Mouse (Mus musculus) hindbrain, embryonic 10.5 days (tissue): ENCODE measurements around the gene Gm28539. TPM values are rescaled to one million over a fixed set of nuclear protein-coding genes. Genes with fewer than 3 reads are reported as not detected.
A peak's percentile ranks its signal among the peaks of the same experiment; 100 is the strongest.

Experiments
- DNase-seq: peaks from one replicate; pipeline ENCODE4 v3.0.0-alpha.2; 2017; ENCODE audit warnings: low spot score
- H3K27ac ChIP-seq: fragments of 300-500 bp; sonication (generic); 2 replicates; pipeline ENCODE4 v1.5.1; 2016; ENCODE audit warnings: mild to moderate bottlenecking, moderate library complexity
- H3K27me3 ChIP-seq: fragments of 300-500 bp; sonication (generic); 2 replicates; pipeline ENCODE4 v1.6.1; 2016; ENCODE audit warnings: mild to moderate bottlenecking; ENCODE audit not compliant: poor library complexity, insufficient read depth, severe bottlenecking
- H3K36me3 ChIP-seq: fragments of 300-500 bp; sonication (generic); 2 replicates; pipeline ENCODE4 v1.6.1; 2016; ENCODE audit warnings: mild to moderate bottlenecking, moderate library complexity
- H3K4me1 ChIP-seq: fragments of 300-500 bp; sonication (generic); replicated peaks from 2 replicates; pipeline ENCODE4 v1.6.1; 2016; ENCODE audit warnings: mild to moderate bottlenecking
- H3K4me3 ChIP-seq: fragments of 300-500 bp; sonication (generic); 2 replicates; pipeline ENCODE4 v1.5.1; 2016; ENCODE audit warnings: mild to moderate bottlenecking, moderate library complexity
- H3K9me3 ChIP-seq: fragments of 300-500 bp; sonication (generic); 2 replicates; pipeline ENCODE4 v1.6.1; 2016; ENCODE audit warnings: mild to moderate bottlenecking, moderate library complexity
- WGBS: fragments of 180-500 bp; shearing (Covaris S2); methylation state at CpG from one replicate; pipeline ENCODE4 v1.1.7; 2016; 5-methylcytosine and 5-hydroxymethylcytosine counted together
- polyA plus RNA-seq: library from polyadenylated mRNA; unstranded; fragments of >200 nt; fragmentation: Nextera tagmentation; extraction: Ambion mirVana; gene quantifications from 2 replicates; pipeline ENCODE4 v1.2.1, GENCODE M21; 2016

The Gm28539 gene
- not detected in 2 replicates for polyA plus RNA-seq

DNA sequence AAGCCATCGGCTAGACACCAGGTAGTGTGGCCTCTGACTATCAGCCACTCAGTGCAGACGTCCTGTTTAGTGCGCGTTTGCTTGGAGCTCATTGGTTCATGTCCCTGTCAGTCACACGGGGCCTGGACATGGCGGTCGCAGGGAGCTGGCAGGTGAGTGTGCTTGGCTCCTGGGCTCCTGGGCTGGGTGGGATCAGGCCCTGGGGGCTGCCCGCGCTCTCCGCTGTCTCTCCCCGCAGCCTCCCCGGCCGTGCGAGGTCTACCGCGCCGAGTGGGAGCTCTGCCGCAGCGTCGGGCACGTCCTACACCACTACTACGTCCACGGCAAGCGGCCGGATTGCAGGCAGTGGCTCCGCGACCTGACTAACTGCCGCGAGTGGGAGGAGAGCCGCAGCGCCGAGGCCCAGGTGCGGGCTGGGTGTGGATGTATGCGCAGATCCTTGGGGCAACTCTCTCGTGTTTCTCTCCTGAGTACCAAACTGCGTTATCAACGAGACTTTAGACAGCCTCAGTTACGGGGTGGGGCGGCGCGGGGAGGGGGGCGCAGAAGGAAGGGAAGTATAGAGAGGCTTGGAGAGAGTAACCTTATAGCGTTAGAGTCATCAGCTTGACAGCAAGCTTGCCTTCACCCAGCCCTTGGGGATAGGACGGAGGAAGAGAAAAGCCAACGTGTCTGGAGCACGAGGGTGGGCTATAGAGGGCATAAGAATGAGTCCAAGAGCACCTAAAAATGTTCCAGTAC lies at the start of gene Gm28539, which contains the start of gene 2510002D24Rik:
TSS of gene Gm28539 (plus strand) at position 117 of the 741 bp plus-strand sequence.
TSS of gene 2510002D24Rik (plus strand) at position 111 of the 741 bp plus-strand sequence.
- Histone ChIP-seq H3K27ac (peak within 1 kb of the TSS; percentile 91), H3K36me3 (peaks cover 57% of the 10 kb centered on the region), H3K4me3 (peak within 1 kb of the TSS; percentile 90), H3K4me1 (peaks cover 12% of the 10 kb centered on the region), H3K27me3 (no peaks in the 10 kb centered on the region), H3K9me3 (no peaks in the 10 kb centered on the region)
- under 1% methylated on average over 46 of the region's 46 CpGs for WGBS
- peak; percentile 86 for DNase-seq

DNA sequence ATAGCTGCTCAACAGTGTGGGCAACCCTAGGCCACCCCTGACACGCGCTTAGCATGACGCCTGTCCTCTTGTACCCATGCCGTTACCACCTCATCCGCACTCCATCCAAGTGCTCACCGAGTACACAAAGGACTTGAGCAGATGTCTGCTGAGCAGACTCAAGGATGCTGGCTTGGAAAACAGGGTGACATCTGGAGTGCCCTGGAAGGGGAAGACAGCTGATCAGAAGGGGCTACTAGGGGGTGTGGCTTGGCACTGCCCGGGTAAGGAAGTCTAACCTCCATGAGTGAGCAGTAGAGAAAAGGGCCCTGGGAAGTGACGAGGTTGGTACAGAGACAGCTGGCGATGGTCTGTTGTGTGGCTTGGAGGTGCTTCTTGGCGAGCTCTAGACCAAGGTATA lies 49.7 kb upstream of the Gm28539 start:
- Histone ChIP-seq H3K4me1 (no peaks in the 10 kb centered on the region), H3K27ac (no peak overlapping the region), H3K27me3 (no peaks in the 10 kb centered on the region), H3K36me3 (peaks cover 95% of the 10 kb centered on the region), H3K4me3 (no peak overlapping the region), H3K9me3 (no peaks in the 10 kb centered on the region)
- no peak for DNase-seq
- WGBS = 95% methylated on average over 10 of the region's 10 CpGs

DNA sequence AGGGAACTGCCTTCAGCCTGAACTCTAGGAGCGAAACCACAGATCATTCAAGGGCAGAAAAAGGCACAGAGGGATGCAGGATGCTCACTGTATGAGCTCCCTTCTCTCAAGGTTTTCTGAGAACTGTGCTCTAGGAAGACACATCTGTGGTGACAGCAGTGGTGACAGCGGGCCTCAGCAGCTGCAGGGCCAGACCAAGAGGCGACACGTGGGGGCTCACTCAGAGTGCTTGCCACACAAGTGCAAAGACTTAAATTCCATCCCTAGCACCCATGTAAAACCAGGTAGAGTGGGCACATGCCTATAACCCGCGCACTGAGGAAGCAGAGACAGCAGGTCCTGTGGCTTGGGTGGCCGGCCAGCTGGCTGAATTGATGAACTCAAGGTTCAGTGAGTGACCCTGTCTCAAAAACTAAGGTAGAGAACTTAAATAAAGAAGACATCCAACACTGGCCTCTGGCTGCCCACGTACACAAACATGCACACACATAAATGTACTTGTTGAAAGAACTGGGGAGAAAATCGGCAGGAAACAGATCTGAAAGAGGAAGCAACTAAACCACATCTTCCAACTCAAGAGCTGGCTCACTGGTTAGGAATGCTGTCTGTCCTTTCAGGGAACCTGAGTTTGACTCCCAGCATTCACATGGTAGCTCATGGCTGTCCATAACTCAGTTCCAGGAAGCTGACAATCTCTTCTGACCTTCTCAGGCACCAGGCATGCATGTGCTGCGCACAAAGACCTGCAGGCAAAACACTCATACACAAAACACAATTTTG lies 47.6 kb upstream of the Gm28539 start:
- Histone ChIP-seq H3K36me3 (peaks cover 95% of the 10 kb centered on the region), H3K27ac (no peak overlapping the region), H3K27me3 (no peaks in the 10 kb centered on the region), H3K4me1 (no peaks in the 10 kb centered on the region), H3K4me3 (no peak overlapping the region), H3K9me3 (no peaks in the 10 kb centered on the region)
- DNase-seq = no peak
- 92% methylated on average over 10 of the region's 10 CpGs for WGBS

- no peak overlapping the region for H3K4me3 ChIP-seq
- no peaks in the 10 kb centered on the region for H3K9me3 ChIP-seq
- no peak overlapping the region for H3K27ac ChIP-seq
- H3K27me3 ChIP-seq = no peaks in the 10 kb centered on the region
- peaks cover 98% of the 10 kb centered on the region for H3K36me3 ChIP-seq
- H3K4me1 ChIP-seq = no peaks in the 10 kb centered on the region
- no peak for DNase-seq
- 92% methylated on average over 11 of the region's 11 CpGs for WGBS
Measured at GRCm38 (mm10) chr16:18795223-18795899, 41.0 kb upstream of the Gm28539 start.

DNA sequence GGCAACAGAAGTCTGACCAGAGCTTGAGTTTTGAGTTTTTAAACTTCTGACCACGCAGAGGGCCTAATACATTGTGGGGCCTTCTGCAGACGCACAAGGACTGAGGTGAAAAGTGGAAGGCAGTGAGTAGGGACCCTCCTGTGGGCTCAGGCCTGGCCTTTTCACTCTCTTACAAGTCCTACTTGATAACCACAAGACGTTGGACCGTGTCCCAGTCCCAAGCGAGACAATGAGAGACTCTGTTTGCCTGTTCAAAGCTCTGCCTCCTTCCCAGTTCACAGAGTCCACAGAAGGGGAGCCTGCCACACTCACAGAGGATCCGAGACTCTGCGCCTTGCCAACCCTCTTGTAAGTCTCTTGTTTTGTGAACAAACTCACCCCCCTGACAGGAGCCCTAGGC lies 39.7 kb upstream of the Gm28539 start:
- H3K4me1 ChIP-seq = no peaks in the 10 kb centered on the region

GRCm38 (mm10) chr16:18798151-18798550 lies 38.2 kb upstream of the Gm28539 start:
- Histone ChIP-seq H3K4me1 (no peaks in the 10 kb centered on the region), H3K4me3 (no peak overlapping the region), H3K27ac (no peak overlapping the region), H3K36me3 (peaks cover 94% of the 10 kb centered on the region), H3K27me3 (no peaks in the 10 kb centered on the region), H3K9me3 (no peaks in the 10 kb centered on the region)
- no peak for DNase-seq
- WGBS = 92% methylated on average over 5 of the region's 5 CpGs

More for the DNA sequence above, 39.7 kb upstream of the Gm28539 start:
- peaks cover 98% of the 10 kb centered on the region for H3K36me3 ChIP-seq
- H3K4me3 ChIP-seq = no peak overlapping the region
- DNase-seq = no peak
- WGBS = 93% methylated on average over 7 of the region's 7 CpGs
- no peaks in the 10 kb centered on the region for H3K27me3 ChIP-seq
- H3K27ac ChIP-seq = no peak overlapping the region
- H3K9me3 ChIP-seq = no peaks in the 10 kb centered on the region

- Histone ChIP-seq H3K9me3 (no peaks in the 10 kb centered on the region), H3K4me1 (no peaks in the 10 kb centered on the region), H3K4me3 (no peak overlapping the region), H3K36me3 (peaks cover 91% of the 10 kb centered on the region), H3K27me3 (no peaks in the 10 kb centered on the region), H3K27ac (no peak overlapping the region)
- peak; percentile 43 for DNase-seq
- 75% methylated on average over 2 of the region's 2 CpGs for WGBS
Measured at GRCm38 (mm10) chr16:18798841-18799240, 37.5 kb upstream of the Gm28539 start.

- H3K27ac ChIP-seq = no peak overlapping the region
- peaks cover 11% of the 10 kb centered on the region for H3K4me1 ChIP-seq
- no peak overlapping the region for H3K4me3 ChIP-seq
- WGBS = 91% methylated on average over 2 of the region's 2 CpGs
- H3K36me3 ChIP-seq = peaks cover 81% of the 10 kb centered on the region
- 0 out of 2 replicates have a peak, but pooled peaks cover 3% of the 10 kb centered on the region for H3K9me3 ChIP-seq
- H3K27me3 ChIP-seq = no peaks in the 10 kb centered on the region
- DNase-seq = no peak
Measured at GRCm38 (mm10) chr16:18805746-18806145, 30.6 kb upstream of the Gm28539 start.

- H3K27me3 ChIP-seq = no peaks in the 10 kb centered on the region
- 0 out of 2 replicates have a peak, but pooled peaks cover 3% of the 10 kb centered on the region for H3K9me3 ChIP-seq
- H3K4me3 ChIP-seq = no peak overlapping the region
- DNase-seq = no peak
- H3K36me3 ChIP-seq = peaks cover 58% of the 10 kb centered on the region
- H3K4me1 ChIP-seq = peaks cover 30% of the 10 kb centered on the region
- no peak overlapping the region for H3K27ac ChIP-seq
- WGBS = 96% methylated on average over 5 of the region's 5 CpGs
Measured at GRCm38 (mm10) chr16:18809001-18809400, 27.4 kb upstream of the Gm28539 start.

GRCm38 (mm10) chr16:18811032-18811431 lies 25.4 kb upstream of the Gm28539 start:
- 6% methylated on average over 5 of the region's 5 CpGs for WGBS
- Histone ChIP-seq H3K4me3 (peak overlapping the region; percentile 79), H3K36me3 (peaks cover 55% of the 10 kb centered on the region), H3K9me3 (no peaks in the 10 kb centered on the region), H3K27me3 (no peaks in the 10 kb centered on the region), H3K4me1 (peaks cover 30% of the 10 kb centered on the region), H3K27ac (peak overlapping the region; percentile 91)
- DNase-seq = no peak

DNA sequence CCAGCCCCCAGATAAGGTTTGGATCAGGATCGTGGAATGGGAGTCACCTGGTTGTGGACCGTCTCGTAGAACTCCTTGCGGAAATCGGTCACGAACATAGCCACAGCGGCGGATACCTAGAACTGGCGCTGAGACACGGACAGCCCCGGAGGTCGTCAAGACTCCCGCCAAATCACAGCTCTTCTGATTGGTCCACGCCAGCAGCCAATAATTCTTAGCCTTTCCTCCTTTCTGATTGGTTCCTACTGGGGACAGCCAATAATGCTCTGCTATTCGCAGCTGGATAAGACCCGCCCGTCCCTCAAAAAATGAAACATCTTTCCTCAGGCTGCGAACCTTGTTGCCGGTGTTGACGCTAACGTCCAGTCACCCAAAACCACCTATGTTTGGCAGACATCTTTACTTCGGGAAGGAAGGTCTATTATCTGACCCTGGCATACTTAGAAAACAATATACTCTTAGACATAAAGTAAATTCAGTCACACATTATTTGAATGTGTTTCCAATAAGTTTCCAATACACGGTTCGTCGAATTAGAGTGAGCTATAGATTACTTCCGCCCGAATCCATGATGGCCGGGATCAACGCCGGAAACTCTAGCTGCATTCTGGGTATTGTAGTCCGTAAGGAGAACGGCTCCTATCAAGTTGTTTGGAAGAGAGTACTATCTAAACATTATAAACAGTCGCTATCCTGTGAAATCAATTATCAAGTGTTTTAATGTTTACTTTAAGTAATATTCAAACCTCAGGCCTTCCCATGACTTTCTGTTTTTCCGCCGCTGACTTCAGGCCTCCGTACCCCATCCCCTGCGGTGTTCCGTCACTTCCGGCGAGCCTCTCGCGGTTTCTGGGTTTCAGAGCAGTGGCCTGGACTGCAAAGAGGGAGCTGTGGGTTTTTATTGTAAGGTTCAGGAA lies 24.7 kb upstream of the Gm28539 start, which contains the start of the genes Ufd1 and Cdc45:
TSS of gene Ufd1 (plus strand) at position 312 of the 917 bp plus-strand sequence.
TSS of gene Cdc45 (minus strand) at position 520 of the 917 bp plus-strand sequence.
- WGBS = under 1% methylated on average over 42 of the region's 42 CpGs
- peaks cover 55% of the 10 kb centered on the region for H3K36me3 ChIP-seq
- peaks cover 30% of the 10 kb centered on the region for H3K4me1 ChIP-seq

More for the DNA sequence above, 24.7 kb upstream of the Gm28539 start, which contains the start of the genes Ufd1 and Cdc45:
- no peaks in the 10 kb centered on the region for H3K27me3 ChIP-seq
- H3K4me3 ChIP-seq = peak within 1 kb of the TSS; percentile 79
- H3K27ac ChIP-seq = peak within 1 kb of the TSS; percentile 91
- peak; percentile 91 for DNase-seq
- H3K9me3 ChIP-seq = no peaks in the 10 kb centered on the region
